Mouse (Mus musculus) G1E (cell line): ENCODE data around the gene Fat3.

Experiments
- CTCF ChIP-seq: IDR thresholded peaks from 2 replicates; pipeline ENCODE4 v1.5.1; 2012; ENCODE audit warnings: low read depth, low read length, inconsistent platforms, mixed read lengths
- GATA1 ChIP-seq: IDR thresholded peaks from 2 replicates; pipeline ENCODE4 v1.6.1; 2012; ENCODE audit warnings: borderline replicate concordance, low read length, inconsistent platforms, mixed read lengths
- GATA2 ChIP-seq: IDR thresholded peaks from 2 replicates; pipeline ENCODE4 v1.6.1; 2012; ENCODE audit warnings: low read depth, low read length, inconsistent platforms, borderline replicate concordance
- POLR2AphosphoS5 ChIP-seq: IDR thresholded peaks from 2 replicates; pipeline ENCODE4 v1.6.1; 2012; ENCODE audit warnings: low read depth, low read length, inconsistent platforms; ENCODE audit not compliant: insufficient replicate concordance
- TAL1 ChIP-seq: conservative IDR thresholded peaks from 2 replicates; pipeline ENCODE4 v1.6.1; 2012; ENCODE audit warnings: low read depth, low read length, inconsistent platforms, mixed read lengths

- TF ChIP-seq GATA1 (no peak), CTCF (no peak), POLR2AphosphoS5 (no peak), TAL1 (no peak), GATA2 (no peak)
These were observed 189.9 kb downstream of the Fat3 start for GRCm38 (mm10) chr9:16310855-16311848.
